ENCODE assay signal across 18 mouse cellular contexts in the genomic region with DNA sequence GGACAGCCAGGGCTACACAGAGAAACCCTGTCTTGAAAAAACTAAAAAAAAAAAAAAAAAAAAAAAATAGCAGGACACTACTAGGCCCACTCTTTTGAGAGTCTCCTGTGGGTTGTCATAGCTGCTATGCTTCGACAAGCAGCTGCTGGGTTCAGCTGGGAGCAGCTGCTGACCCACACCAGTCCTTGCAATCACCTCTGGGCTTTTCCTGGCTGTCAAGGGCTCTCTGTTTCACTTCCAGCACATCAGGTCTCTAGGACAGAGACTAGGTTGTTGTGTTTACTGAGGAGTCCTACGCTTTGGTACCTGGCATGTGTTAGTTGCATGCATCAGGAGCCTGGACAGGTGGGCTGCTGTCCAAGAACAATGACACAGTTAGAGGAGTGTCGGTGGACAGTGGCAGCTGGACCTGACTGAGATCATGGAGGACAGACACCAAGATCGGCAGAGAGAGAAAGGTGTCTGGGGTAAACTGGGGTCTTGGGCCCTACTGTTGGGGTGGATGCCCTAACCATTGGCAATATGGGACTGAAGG.
"Had no signal": no experiment of that assay in that cellular context is flagged by ENCODE, and none has a peak within 500 bp of the region (broad histone marks: within the 10 kb centered on the region; RNA-seq: fewer than 3 reads in every experiment).

No protein-coding gene starts in this region.

- H3K4me1 ChIP-seq: intestine, embryonic 15.5 days had no signal

- H3K4me2 ChIP-seq: intestine, embryonic 15.5 days; kidney, embryonic 15.5 days; midbrain, embryonic 13.5 days; neural tube, embryonic 13.5 days; stomach, embryonic 15.5 days had no signal

- H3K27me3 ChIP-seq: intestine, embryonic 15.5 days; kidney, embryonic 15.5 days; midbrain, embryonic 13.5 days; neural tube, embryonic 13.5 days; stomach, embryonic 15.5 days had no signal

- DNase-seq: kidney, adult 11 months; kidney, adult 8-10 months; layer of hippocampus, postnatal 36 days; retina, postnatal 1 day; right cerebral cortex, postnatal 25 days; spleen, adult 18-20 months; thymus, postnatal 25 days had no signal

- H3K9ac ChIP-seq: intestine, embryonic 15.5 days; kidney, embryonic 15.5 days; liver, embryonic 14.5 days; midbrain, embryonic 13.5 days; neural tube, embryonic 13.5 days; stomach, embryonic 15.5 days had no signal

- H3K27ac ChIP-seq: intestine, embryonic 15.5 days; kidney, embryonic 15.5 days; left cerebral cortex, adult 2 months; liver, embryonic 14.5 days; midbrain, embryonic 13.5 days; neural tube, embryonic 13.5 days; stomach, embryonic 15.5 days had no signal

- H3K9me3 ChIP-seq: intestine, embryonic 15.5 days; kidney, embryonic 15.5 days; megakaryocyte, embryonic 14.5 days; midbrain, embryonic 10.5 days; midbrain, embryonic 13.5 days; neural tube, embryonic 13.5 days; stomach, embryonic 15.5 days had no signal

- ATAC-seq: intestine, embryonic 15.5 days; midbrain, embryonic 13.5 days; midbrain, embryonic 16.5 days had no signal

- H3K4me3 ChIP-seq: intestine, embryonic 15.5 days; kidney, embryonic 15.5 days; left cerebral cortex, adult 2 months; megakaryocyte, embryonic 14.5 days; midbrain, embryonic 10.5 days; midbrain, embryonic 13.5 days; myocyte; neural tube, embryonic 13.5 days; stomach, embryonic 15.5 days had no signal
